Mouse (Mus musculus): ENCODE data around the gene Mtfp1. TPM values are rescaled to one million over a fixed set of nuclear protein-coding genes. Genes with fewer than 3 reads are reported as not detected.

Gene Mtfp1
- polyA plus RNA-seq, 1 experiment = 1.8 TPM

DNA sequence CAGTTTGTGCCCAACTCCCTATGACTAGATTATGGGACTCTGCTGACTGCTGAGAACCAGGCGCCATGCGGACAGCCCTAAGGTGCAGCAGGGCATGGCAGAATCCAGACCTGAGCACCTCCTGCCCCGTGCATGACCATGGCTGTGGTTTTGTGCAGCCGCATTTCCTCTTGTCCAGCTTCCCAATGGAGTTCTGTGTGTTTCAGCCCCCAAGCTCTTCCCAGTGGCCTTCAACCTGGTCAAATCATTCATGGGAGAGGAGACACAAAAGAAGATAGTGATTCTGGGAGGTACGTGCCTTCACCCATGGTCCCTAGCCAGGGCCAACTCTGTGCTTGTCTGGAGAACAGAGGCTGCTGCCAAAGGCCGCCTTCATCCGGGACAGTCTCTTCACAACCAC is 52.2 kb downstream of the Mtfp1 start:
- TF ChIP-seq TAL1 (IDR thresholded peaks at IDR 0.05; ENCODE audit: low read length) (no peak), GATA1 (IDR thresholded peaks at IDR 0.05; ENCODE audit: low read length) (no peak)
- Histone ChIP-seq H3K4me1 (ENCODE audit: control insufficient read depth) (no peaks in the 10 kb centered on the region), H3K27me3 (ENCODE audit: control insufficient read depth) (no peaks in the 10 kb centered on the region), H3K9me3 (ENCODE audit: control insufficient read depth, low read length) (no peaks in the 10 kb centered on the region), H3K4me3 (replicated peaks) (no peak overlapping the region), H3K36me3 (ENCODE audit: control insufficient read depth) (no peaks in the 10 kb centered on the region)

Other genes starting within 250 kb of the Mtfp1 start
- gene Osbp2, start 231.5 kb downstream of the Mtfp1 start, polyA plus RNA-seq (2012) = not detected in 2 replicates
- 0.02 TPM in 1 of 2 replicates, not detected in the other for gene 4921536K21Rik, start 200.3 kb downstream of the Mtfp1 start, polyA plus RNA-seq (2012)
- not detected in 2 replicates for gene Dusp18, start 200.2 kb downstream of the Mtfp1 start, polyA plus RNA-seq (2012)
- 0.04 and 0.14 TPM in 2 replicates for gene Slc35e4, start 180.8 kb downstream of the Mtfp1 start, polyA plus RNA-seq (2012)
- 0.07 and 0.08 TPM in 2 replicates for gene Tcn2, start 163.3 kb downstream of the Mtfp1 start, polyA plus RNA-seq (2012)
- 1.3 and 2.5 TPM in 2 replicates for gene Pes1, start 131.5 kb downstream of the Mtfp1 start, polyA plus RNA-seq (2012)
- not detected in 2 replicates for gene 4930556J24Rik, start 118.7 kb downstream of the Mtfp1 start, polyA plus RNA-seq (2012)
- not detected in 2 replicates for gene Gal3st1, start 111.8 kb downstream of the Mtfp1 start, polyA plus RNA-seq (2012)
- 0.02 TPM in 1 of 2 replicates, not detected in the other for gene Sec14l4, start 64.0 kb downstream of the Mtfp1 start, polyA plus RNA-seq (2012)
- gene Sec14l3, start 30.6 kb downstream of the Mtfp1 start, polyA plus RNA-seq (2012) = not detected in 2 replicates
- gene Sec14l2, start 28.0 kb upstream of the Mtfp1 start, polyA plus RNA-seq (2012) = 0.45 and 0.67 TPM in 2 replicates
- gene Rnf215, start 39.8 kb upstream of the Mtfp1 start, polyA plus RNA-seq (2012) = 0.70 and 0.83 TPM in 2 replicates
- 0.10 and 0.11 TPM in 2 replicates for gene Ccdc157, start 64.8 kb upstream of the Mtfp1 start, polyA plus RNA-seq (2012)
- 6.6 and 8.0 TPM in 2 replicates for gene Sf3a1, start 64.9 kb upstream of the Mtfp1 start, polyA plus RNA-seq (2012)
- gene Tbc1d10a, start 91.3 kb upstream of the Mtfp1 start, polyA plus RNA-seq (2012) = 0.63 and 0.69 TPM in 2 replicates
- 0.18 and 0.26 TPM in 2 replicates for gene Castor1, start 122.8 kb upstream of the Mtfp1 start, polyA plus RNA-seq (2012)
- 0.41 and 0.44 TPM in 2 replicates for gene Osm, start 141.0 kb upstream of the Mtfp1 start, polyA plus RNA-seq (2012)
- gene Lif, start 162.1 kb upstream of the Mtfp1 start, polyA plus RNA-seq (2012) = not detected in 2 replicates

Data from erythroblast, embryonic 14.5 days (primary cell).